Mouse (Mus musculus) cerebellum, postnatal 4 days (tissue): ENCODE measurements around the gene Zfhx3.

Source experiments
- DNase-seq, 2 experiments: peaks; one replicate each; pipeline ENCODE4 v3.0.0; 2022; ENCODE audit warnings: low spot score in 2 of 2, mixed read lengths in 1 of 2

Gene Zfhx3

GRCm38 (mm10) chr8:108239531-108239930, 297.1 kb downstream of the Zfhx3 start:
- no peak for DNase-seq

- no peak for DNase-seq
Observed at GRCm38 (mm10) chr8:108241041-108241690, 298.7 kb downstream of the Zfhx3 start.

GRCm38 (mm10) chr8:108243270-108243669, 300.8 kb downstream of the Zfhx3 start:
- no peak for DNase-seq

- no peak for DNase-seq
Observed at GRCm38 (mm10) chr8:108244636-108245494, 302.4 kb downstream of the Zfhx3 start.

GRCm38 (mm10) chr8:108245575-108245974, 303.1 kb downstream of the Zfhx3 start:
- no peak for DNase-seq

GRCm38 (mm10) chr8:108246035-108246933, 303.8 kb downstream of the Zfhx3 start:
- no peak for DNase-seq

- no peak for DNase-seq
Observed at GRCm38 (mm10) chr8:108246934-108247417, 304.5 kb downstream of the Zfhx3 start.

GRCm38 (mm10) chr8:108264593-108265160, 322.2 kb downstream of the Zfhx3 start:
- DNase-seq: no peak

GRCm38 (mm10) chr8:108277960-108278359, 335.5 kb downstream of the Zfhx3 start:
- no peak for DNase-seq

- DNase-seq: no peak
Observed at GRCm38 (mm10) chr8:108281981-108282380, 339.5 kb downstream of the Zfhx3 start.

- no peak for DNase-seq
Observed at GRCm38 (mm10) chr8:108286117-108286516, 343.7 kb downstream of the Zfhx3 start.

- no peak for DNase-seq
Observed at GRCm38 (mm10) chr8:108300964-108301615, 358.6 kb downstream of the Zfhx3 start.

GRCm38 (mm10) chr8:108301654-108302053, 359.2 kb downstream of the Zfhx3 start:
- DNase-seq: no peak

GRCm38 (mm10) chr8:108305368-108305767, 362.9 kb downstream of the Zfhx3 start:
- DNase-seq: no peak

- DNase-seq: no peak
Observed at GRCm38 (mm10) chr8:108309525-108310246, 367.2 kb downstream of the Zfhx3 start.

- no peak for DNase-seq
Observed at GRCm38 (mm10) chr8:108315046-108315445, 372.6 kb downstream of the Zfhx3 start.

GRCm38 (mm10) chr8:108317532-108318093, 375.2 kb downstream of the Zfhx3 start:
- DNase-seq: no peak

GRCm38 (mm10) chr8:108327711-108328110, 385.3 kb downstream of the Zfhx3 start:
- no peak for DNase-seq

- no peak for DNase-seq
Observed at GRCm38 (mm10) chr8:108348352-108348751, 405.9 kb downstream of the Zfhx3 start.

GRCm38 (mm10) chr8:108348776-108349175, 406.3 kb downstream of the Zfhx3 start:
- DNase-seq: no peak
